Comparison of ENCODE assay signal across 19 mouse cellular contexts in the genomic region with DNA sequence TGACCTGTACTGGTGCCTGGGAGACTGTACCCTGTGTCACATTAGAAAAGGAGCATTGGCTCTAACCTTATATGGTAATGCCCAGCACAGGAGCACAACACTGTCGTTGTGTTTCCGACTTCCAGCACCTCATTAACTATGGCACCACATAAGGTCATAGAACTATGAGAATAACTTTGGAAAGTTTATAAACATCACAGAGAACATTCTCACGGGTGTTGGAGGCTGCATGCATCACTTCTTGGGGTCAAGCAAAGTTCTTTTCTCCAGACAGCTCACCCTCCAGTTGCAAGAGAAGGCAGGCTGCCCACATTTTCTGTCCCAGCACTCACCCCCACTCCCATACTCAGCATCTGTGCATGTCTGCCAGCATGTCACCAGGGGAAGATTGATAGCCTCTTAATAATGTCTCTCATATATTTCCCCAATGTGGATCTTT.
A peak's percentile ranks its signal among the peaks of the same experiment; 100 is the strongest.
DNase-seq lines count a peak whose midpoint lies in the region; ATAC-seq lines count a peak whose summit lies in the region.
"Had no signal": no experiment of that assay in that cellular context is flagged by ENCODE, and none has a peak within 500 bp of the region (broad histone marks: within the 10 kb centered on the region; RNA-seq: fewer than 3 reads in every experiment).

No protein-coding gene starts in this region.

- no peak overlapping the region for H3K9ac ChIP-seq in kidney, embryonic 14.5 days (ENCODE audit: low read depth, low read length)
- no peak overlapping the region for H3K9ac ChIP-seq in midbrain, embryonic 11.5 days (ENCODE audit: low read length)
- H3K9ac ChIP-seq: forebrain, embryonic 13.5 days; limb, embryonic 15.5 days; midbrain, embryonic 12.5 days; neural tube, embryonic 13.5 days had no signal

- no peaks in the 10 kb centered on the region for H3K27me3 ChIP-seq in kidney, embryonic 14.5 days (ENCODE audit: control insufficient read depth, insufficient read depth, low read length)
- H3K27me3 ChIP-seq in midbrain, embryonic 11.5 days (ENCODE audit: control insufficient read depth, insufficient read depth, low read length): no peaks in the 10 kb centered on the region
- no peaks in the 10 kb centered on the region for H3K27me3 ChIP-seq in midbrain, embryonic 10.5 days (ENCODE audit: low read depth, poor library complexity, severe bottlenecking)
- H3K27me3 ChIP-seq in limb, embryonic 10.5 days (ENCODE audit: low read depth, poor library complexity, severe bottlenecking): no peaks in the 10 kb centered on the region
- H3K27me3 ChIP-seq: forebrain, embryonic 13.5 days; limb, embryonic 15.5 days; midbrain, embryonic 12.5 days; neural tube, embryonic 13.5 days had no signal

- H3K4me1 ChIP-seq in kidney, embryonic 14.5 days (ENCODE audit: control insufficient read depth, insufficient read depth, low read length): no peaks in the 10 kb centered on the region
- no peaks in the 10 kb centered on the region for H3K4me1 ChIP-seq in midbrain, embryonic 11.5 days (ENCODE audit: control insufficient read depth, insufficient read depth, low read length)
- no peaks in the 10 kb centered on the region for H3K4me1 ChIP-seq in midbrain, embryonic 10.5 days
- H3K4me1 ChIP-seq in limb, embryonic 10.5 days: peaks cover 16% of the 10 kb centered on the region
- H3K4me1 ChIP-seq: forebrain, embryonic 13.5 days; limb, embryonic 15.5 days; midbrain, embryonic 12.5 days; neural tube, embryonic 13.5 days had no signal

- 49% methylated on average over 3 of the region's 3 CpGs for WGBS in kidney, embryonic 14.5 days
- WGBS in midbrain, embryonic 11.5 days: 84% methylated on average over 3 of the region's 3 CpGs
- 80% methylated on average over 3 of the region's 3 CpGs for WGBS in midbrain, embryonic 10.5 days
- 46% methylated on average over 3 of the region's 3 CpGs for WGBS in limb, embryonic 10.5 days

- no peak overlapping the region for H3K27ac ChIP-seq in kidney, embryonic 14.5 days (ENCODE audit: low read depth, low read length)
- no peak overlapping the region for H3K27ac ChIP-seq in midbrain, embryonic 11.5 days (ENCODE audit: low read depth, low read length)
- no peak overlapping the region for H3K27ac ChIP-seq in midbrain, embryonic 10.5 days (replicated peaks)
- H3K27ac ChIP-seq in limb, embryonic 10.5 days: peak overlapping the region; percentile 5
- H3K27ac ChIP-seq: forebrain, embryonic 13.5 days; limb, embryonic 15.5 days; midbrain, embryonic 12.5 days; neural tube, embryonic 13.5 days had no signal

- no peak overlapping the region for H3K4me3 ChIP-seq in kidney, embryonic 14.5 days (ENCODE audit: low read length)
- H3K4me3 ChIP-seq in midbrain, embryonic 11.5 days (ENCODE audit: low read depth, low read length): no peak overlapping the region
- no peak overlapping the region for H3K4me3 ChIP-seq in midbrain, embryonic 10.5 days
- H3K4me3 ChIP-seq in limb, embryonic 10.5 days: no peak overlapping the region
- H3K4me3 ChIP-seq: forebrain, embryonic 13.5 days; limb, embryonic 15.5 days; midbrain, embryonic 12.5 days; neural tube, embryonic 13.5 days had no signal

- no peaks in the 10 kb centered on the region for H3K9me3 ChIP-seq in kidney, embryonic 14.5 days (ENCODE audit: control insufficient read depth, low read length)
- no peaks in the 10 kb centered on the region for H3K9me3 ChIP-seq in midbrain, embryonic 11.5 days (ENCODE audit: control insufficient read depth, low read length)
- no peaks in the 10 kb centered on the region for H3K9me3 ChIP-seq in midbrain, embryonic 10.5 days (replicated peaks)
- H3K9me3 ChIP-seq in limb, embryonic 10.5 days (replicated peaks): no peaks in the 10 kb centered on the region
- H3K9me3 ChIP-seq: forebrain, embryonic 13.5 days; limb, embryonic 15.5 days; midbrain, embryonic 12.5 days; neural tube, embryonic 13.5 days had no signal

- no peak overlapping the region for H3K4me2 ChIP-seq in kidney, embryonic 14.5 days (replicated peaks; ENCODE audit: low read depth, low read length)
- no peak overlapping the region for H3K4me2 ChIP-seq in midbrain, embryonic 11.5 days
- H3K4me2 ChIP-seq: forebrain, embryonic 13.5 days; heart, embryonic 11.5 days; limb, embryonic 15.5 days; midbrain, embryonic 12.5 days; neural tube, embryonic 13.5 days had no signal

- no peaks in the 10 kb centered on the region for H3K36me3 ChIP-seq in kidney, embryonic 14.5 days (ENCODE audit: control insufficient read depth, insufficient read depth, low read length)
- H3K36me3 ChIP-seq in midbrain, embryonic 11.5 days (ENCODE audit: control insufficient read depth, insufficient read depth, low read length): no peaks in the 10 kb centered on the region
- H3K36me3 ChIP-seq in midbrain, embryonic 10.5 days: no peaks in the 10 kb centered on the region
- H3K36me3 ChIP-seq in limb, embryonic 10.5 days: no peaks in the 10 kb centered on the region
- H3K36me3 ChIP-seq: limb, embryonic 15.5 days; midbrain, embryonic 12.5 days; neural tube, embryonic 13.5 days had no signal

- peak; percentile 43; the same call in 1 of the 2 replicates for ATAC-seq in kidney, embryonic 14.5 days (ENCODE audit: low FRiP score, low TSS enrichment)
- no peak for ATAC-seq in midbrain, embryonic 11.5 days (ENCODE audit: low FRiP score)
- ATAC-seq: forebrain, embryonic 13.5 days; hindbrain, embryonic 16.5 days had no signal

- DNase-seq in kidney, postnatal 36 days: no peak
- peak; percentile 17 for DNase-seq in midbrain, embryonic 11.5 days (ENCODE audit: low spot score, missing footprints)
- no peak for DNase-seq in midbrain, embryonic 10.5 days (ENCODE audit: low spot score)
- DNase-seq in limb, embryonic 10.5 days (ENCODE audit: low spot score): peak; percentile 42
- DNase-seq in retina, embryonic 14.5 days (ENCODE audit: low spot score): no peak
- no peak for DNase-seq in right cerebral cortex, postnatal 10 days (ENCODE audit: low spot score in 2 of 2)
- DNase-seq in heart, adult 18-20 months: no peak
- DNase-seq: cerebellum, adult 9-10 months; kidney, postnatal 10 days; layer of hippocampus, adult 9-11 months; right cerebral cortex, postnatal 25 days; thymus, adult 18-20 months had no signal

Comparison
In these comparisons a context has a peak if more than half of its experiments do, and no peak if none do; other contexts are left out.
1. DNase-seq: peak in midbrain, embryonic 11.5 days (single experiment) and limb, embryonic 10.5 days (single experiment); none in kidney, postnatal 36 days (0 of 2), midbrain, embryonic 10.5 days (single experiment), retina, embryonic 14.5 days (single experiment), right cerebral cortex, postnatal 10 days (0 of 2) and heart, adult 18-20 months (0 of 2).